Mouse (Mus musculus) intestine, embryonic 14.5 days (tissue): ENCODE measurements at regions not wholly inside any gene's neighbourhood (a gene's known extent, or its start where the extent isn't known, plus 50 kb on each side); places are given as distances from the start of the nearest gene placed in this dataset.

Experiments
- ATAC-seq: fragments of 200-750 bp; cut with Nextera tagmentation; replicated peaks from 2 replicates; pipeline ENCODE4 v1.8.0; 2017; ENCODE audit warnings: low read depth, moderate number of reproducible peaks, moderate TSS enrichment, moderate library complexity; ENCODE audit not compliant: low FRiP score, low TSS enrichment
- DNase-seq: peaks from one replicate; pipeline ENCODE4 v3.0.0-alpha.2; 2018; ENCODE audit warnings: low spot score
- H3K27ac ChIP-seq: fragments of 300-500 bp; sonication (generic); 2 replicates; pipeline ENCODE4 v1.5.1; 2014; ENCODE audit warnings: low read depth, mild to moderate bottlenecking, control low read depth
- H3K27me3 ChIP-seq: fragments of 300-500 bp; sonication (generic); replicated peaks from 2 replicates; pipeline ENCODE4 v1.6.1; 2014; ENCODE audit warnings: low read length, control low read depth; ENCODE audit not compliant: control insufficient read depth, insufficient read depth
- H3K36me3 ChIP-seq: fragments of 300-500 bp; sonication (generic); 2 replicates; pipeline ENCODE4 v1.6.1; 2014; ENCODE audit warnings: low read length, control low read depth; ENCODE audit not compliant: control insufficient read depth, insufficient read depth
- H3K4me1 ChIP-seq: fragments of 300-500 bp; sonication (generic); replicated peaks from 2 replicates; pipeline ENCODE4 v1.6.1; 2014; ENCODE audit warnings: low read length, control low read depth, mixed read lengths; ENCODE audit not compliant: control insufficient read depth, insufficient read depth
- H3K4me2 ChIP-seq: fragments of 300-500 bp; sonication (generic); 2 replicates; pipeline ENCODE4 v1.6.1; 2014; ENCODE audit warnings: low read length
- H3K4me3 ChIP-seq: fragments of 300-500 bp; sonication (generic); 2 replicates; pipeline ENCODE4 v1.5.1; 2014; ENCODE audit warnings: low read depth, low read length, control low read depth, mixed read lengths
- H3K9ac ChIP-seq: fragments of 300-500 bp; sonication (generic); 2 replicates; pipeline ENCODE4 v1.6.1; 2014; ENCODE audit warnings: mild to moderate bottlenecking, low read length
- H3K9me3 ChIP-seq: fragments of 300-500 bp; sonication (generic); 2 replicates; pipeline ENCODE4 v1.6.1; 2016; ENCODE audit warnings: low read length, control low read depth; ENCODE audit not compliant: control insufficient read depth
- WGBS: fragments of 180-500 bp; shearing (Covaris S2); extraction: QIAGEN DNeasy Blood & Tissue Kit; methylation state at CpG from one replicate; pipeline ENCODE4 v1.1.7; 2014; 5-methylcytosine and 5-hydroxymethylcytosine counted together

- no peaks in the 10 kb centered on the region for H3K27me3 ChIP-seq
- no peak overlapping the region for H3K27ac ChIP-seq
- H3K4me1 ChIP-seq: no peaks in the 10 kb centered on the region
- no peak overlapping the region for H3K9ac ChIP-seq
- ATAC-seq (no peak), DNase-seq (no peak)
- H3K4me2 ChIP-seq: no peak overlapping the region
- 74% methylated on average over 2 of the region's 2 CpGs for WGBS
- no peaks in the 10 kb centered on the region for H3K36me3 ChIP-seq
- H3K4me3 ChIP-seq: no peak overlapping the region
- H3K9me3 ChIP-seq: no peaks in the 10 kb centered on the region
Observed at GRCm38 (mm10) chr14:104005132-104005531, 160.9 kb upstream of the Ednrb start.

- DNase-seq (no peak), ATAC-seq (no peak)
- 58% methylated on average over 1 of the region's 1 CpGs for WGBS
Observed at GRCm38 (mm10) chr14:104002421-104002820, 158.2 kb upstream of the Ednrb start.

GRCm38 (mm10) chr14:103990418-103990817 is 146.2 kb upstream of the Ednrb start:
- no peak overlapping the region for H3K9ac ChIP-seq
- no peak overlapping the region for H3K4me2 ChIP-seq
- H3K4me3 ChIP-seq: no peak overlapping the region
- H3K36me3 ChIP-seq: no peaks in the 10 kb centered on the region
- no peaks in the 10 kb centered on the region for H3K27me3 ChIP-seq
- DNase-seq (no peak), ATAC-seq (no peak)
- H3K9me3 ChIP-seq: no peaks in the 10 kb centered on the region
- H3K4me1 ChIP-seq: no peaks in the 10 kb centered on the region
- 78% methylated on average over 3 of the region's 3 CpGs for WGBS
- no peak overlapping the region for H3K27ac ChIP-seq

More at GRCm38 (mm10) chr14:104002421-104002820, 158.2 kb upstream of the Ednrb start:
- Histone ChIP-seq H3K36me3 (no peaks in the 10 kb centered on the region), H3K27me3 (no peaks in the 10 kb centered on the region), H3K9me3 (no peaks in the 10 kb centered on the region), H3K4me3 (no peak overlapping the region), H3K27ac (no peak overlapping the region), H3K9ac (no peak overlapping the region), H3K4me2 (no peak overlapping the region), H3K4me1 (no peaks in the 10 kb centered on the region)

GRCm38 (mm10) chr14:103989949-103990348 is 145.7 kb upstream of the Ednrb start:
- Histone ChIP-seq H3K36me3 (no peaks in the 10 kb centered on the region), H3K9me3 (no peaks in the 10 kb centered on the region), H3K4me2 (no peak overlapping the region), H3K4me1 (no peaks in the 10 kb centered on the region), H3K27me3 (no peaks in the 10 kb centered on the region), H3K27ac (no peak overlapping the region), H3K9ac (no peak overlapping the region), H3K4me3 (no peak overlapping the region)
- DNase-seq (no peak), ATAC-seq (no peak)
- WGBS: 76% methylated on average over 1 of the region's 1 CpGs

- ATAC-seq (no peak), DNase-seq (no peak)
- WGBS: 74% methylated on average over 3 of the region's 3 CpGs
- Histone ChIP-seq H3K27me3 (no peaks in the 10 kb centered on the region), H3K4me1 (no peaks in the 10 kb centered on the region), H3K9ac (no peak overlapping the region), H3K36me3 (no peaks in the 10 kb centered on the region), H3K9me3 (no peaks in the 10 kb centered on the region), H3K27ac (no peak overlapping the region), H3K4me3 (no peak overlapping the region), H3K4me2 (no peak overlapping the region)
Observed at GRCm38 (mm10) chr14:103987266-103987665, 143.1 kb upstream of the Ednrb start.

- H3K9ac ChIP-seq: no peak overlapping the region
- ATAC-seq: no peak
- 90% methylated on average over 5 of the region's 5 CpGs for WGBS
- no peaks in the 10 kb centered on the region for H3K36me3 ChIP-seq
- no peaks in the 10 kb centered on the region for H3K9me3 ChIP-seq
- DNase-seq: no peak
- H3K4me1 ChIP-seq: no peaks in the 10 kb centered on the region
- H3K27ac ChIP-seq: no peak overlapping the region
- no peaks in the 10 kb centered on the region for H3K27me3 ChIP-seq
- no peak overlapping the region for H3K4me3 ChIP-seq
- no peak overlapping the region for H3K4me2 ChIP-seq
Observed at GRCm38 (mm10) chr14:103984349-103984748, 140.1 kb upstream of the Ednrb start.

- H3K27me3 ChIP-seq: no peaks in the 10 kb centered on the region
- no peak overlapping the region for H3K27ac ChIP-seq
- WGBS: 81% methylated on average over 2 of the region's 2 CpGs
- H3K4me3 ChIP-seq: no peak overlapping the region
- H3K36me3 ChIP-seq: no peaks in the 10 kb centered on the region
- H3K4me2 ChIP-seq: no peak overlapping the region
- no peak for ATAC-seq
- H3K9me3 ChIP-seq: no peaks in the 10 kb centered on the region
- H3K9ac ChIP-seq: no peak overlapping the region
- H3K4me1 ChIP-seq: 0 out of 2 replicates have a peak, but pooled peaks cover 4% of the 10 kb centered on the region
- DNase-seq: no peak
Observed at GRCm38 (mm10) chr14:103978808-103979207, 134.6 kb upstream of the Ednrb start.

- H3K4me3 ChIP-seq: no peak overlapping the region
- DNase-seq (no peak), ATAC-seq (peak; percentile 55; the same call in 1 of the 2 replicates)
- H3K4me1 ChIP-seq: 0 out of 2 replicates have a peak, but pooled peaks cover 4% of the 10 kb centered on the region
- H3K27ac ChIP-seq: no peak overlapping the region
- H3K36me3 ChIP-seq: no peaks in the 10 kb centered on the region
- 42% methylated on average over 2 of the region's 2 CpGs for whole genome bisulfite sequencing
- H3K4me2 ChIP-seq: no peak overlapping the region
- H3K9ac ChIP-seq: no peak overlapping the region
- no peaks in the 10 kb centered on the region for H3K27me3 ChIP-seq
- no peaks in the 10 kb centered on the region for H3K9me3 ChIP-seq
Observed at GRCm38 (mm10) chr14:103977769-103978168, 133.6 kb upstream of the Ednrb start.

- H3K9me3 ChIP-seq: no peaks in the 10 kb centered on the region
- ATAC-seq (no peak), DNase-seq (no peak)
- no peak overlapping the region for H3K27ac ChIP-seq
- no peak overlapping the region for H3K4me3 ChIP-seq
- no peaks in the 10 kb centered on the region for H3K36me3 ChIP-seq
- 90% methylated on average over 4 of the region's 4 CpGs for WGBS
- 0 out of 2 replicates have a peak, but pooled peaks cover 4% of the 10 kb centered on the region for H3K4me1 ChIP-seq
- H3K9ac ChIP-seq: no peak overlapping the region
- H3K4me2 ChIP-seq: no peak overlapping the region
- no peaks in the 10 kb centered on the region for H3K27me3 ChIP-seq
Observed at GRCm38 (mm10) chr14:103973955-103974354, 129.8 kb upstream of the Ednrb start.
